Mouse (Mus musculus) stomach, embryonic 14.5 days (tissue): ENCODE measurements at regions not wholly inside any gene's neighbourhood (a gene's known extent, or its start where the extent isn't known, plus 50 kb on each side); places are given as distances from the start of the nearest gene placed in this dataset.
A peak's percentile ranks its signal among the peaks of the same experiment; 100 is the strongest.

ENCODE experiments used
- ATAC-seq: fragments of 200-750 bp; cut with Nextera tagmentation; 2 replicates; pipeline ENCODE4 v1.8.0; 2017; ENCODE audit warnings: low read depth, moderate TSS enrichment; ENCODE audit not compliant: insufficient number of reproducible peaks, insufficient read depth, low FRiP score
- H3K27ac ChIP-seq: fragments of 300-500 bp; sonication (generic); 2 replicates; pipeline ENCODE4 v1.5.1; 2014; ENCODE audit warnings: mild to moderate bottlenecking, low read length, moderate library complexity, mixed read lengths
- H3K27me3 ChIP-seq: fragments of 300-500 bp; sonication (generic); 2 replicates; pipeline ENCODE4 v1.6.1; 2014; ENCODE audit warnings: low read length, control low read depth, mixed read lengths; ENCODE audit not compliant: control insufficient read depth, insufficient read depth
- H3K36me3 ChIP-seq: fragments of 300-500 bp; sonication (generic); 2 replicates; pipeline ENCODE4 v1.6.1; 2014; ENCODE audit warnings: mild to moderate bottlenecking, control low read depth, low read length, moderate library complexity, mixed read lengths; ENCODE audit not compliant: control insufficient read depth, insufficient read depth
- H3K4me1 ChIP-seq: fragments of 300-500 bp; sonication (generic); 2 replicates; pipeline ENCODE4 v1.6.1; 2014; ENCODE audit warnings: low read length, control low read depth, mixed read lengths; ENCODE audit not compliant: control insufficient read depth, insufficient read depth
- H3K4me2 ChIP-seq: fragments of 300-500 bp; sonication (generic); replicated peaks from 2 replicates; pipeline ENCODE4 v1.6.1; 2014; ENCODE audit warnings: low read depth, low read length, control low read depth
- H3K4me3 ChIP-seq: fragments of 300-500 bp; sonication (generic); 2 replicates; pipeline ENCODE4 v1.5.1; 2014; ENCODE audit warnings: low read depth, low read length, control low read depth
- H3K9ac ChIP-seq: fragments of 300-500 bp; sonication (generic); replicated peaks from 2 replicates; pipeline ENCODE4 v1.6.1; 2014; ENCODE audit warnings: low read depth, mild to moderate bottlenecking, control low read depth, low read length, moderate library complexity, mixed read lengths
- H3K9me3 ChIP-seq: fragments of 300-500 bp; sonication (generic); 2 replicates; pipeline ENCODE4 v1.6.1; 2016; ENCODE audit warnings: low read depth, low read length, control low read depth; ENCODE audit not compliant: control insufficient read depth
- WGBS: fragments of 180-500 bp; shearing (Covaris S2); extraction: QIAGEN DNeasy Blood & Tissue Kit; methylation state at CpG from one replicate; pipeline ENCODE4 v1.1.7; 2014; 5-methylcytosine and 5-hydroxymethylcytosine counted together

GRCm38 (mm10) chr1:92386752-92387151 lies 86.9 kb downstream of the Ndufa10 start:
- Histone ChIP-seq H3K27me3 (no peaks in the 10 kb centered on the region), H3K4me1 (0 out of 2 replicates have a peak, but pooled peaks cover 4% of the 10 kb centered on the region)

GRCm38 (mm10) chr1:92384945-92385344 lies 88.7 kb downstream of the Ndufa10 start:
- no peak overlapping the region for H3K4me3 ChIP-seq
- no peak overlapping the region for H3K4me2 ChIP-seq
- H3K4me1 ChIP-seq = 0 out of 2 replicates have a peak, but pooled peaks cover 4% of the 10 kb centered on the region
- H3K9me3 ChIP-seq = no peaks in the 10 kb centered on the region
- no peak overlapping the region for H3K27ac ChIP-seq
- no peaks in the 10 kb centered on the region for H3K27me3 ChIP-seq
- H3K36me3 ChIP-seq = no peaks in the 10 kb centered on the region
- no peak overlapping the region for H3K9ac ChIP-seq
- ATAC-seq = no peak

More at GRCm38 (mm10) chr1:92386752-92387151, 86.9 kb downstream of the Ndufa10 start:
- H3K36me3 ChIP-seq = no peaks in the 10 kb centered on the region
- H3K9ac ChIP-seq = no peak overlapping the region
- ATAC-seq = no peak
- H3K4me2 ChIP-seq = no peak overlapping the region
- no peaks in the 10 kb centered on the region for H3K9me3 ChIP-seq
- H3K27ac ChIP-seq = no peak overlapping the region
- H3K4me3 ChIP-seq = no peak overlapping the region

- Histone ChIP-seq H3K36me3 (no peaks in the 10 kb centered on the region), H3K27me3 (no peaks in the 10 kb centered on the region), H3K9ac (no peak overlapping the region), H3K4me3 (no peak overlapping the region), H3K27ac (no peak overlapping the region), H3K4me1 (0 out of 2 replicates have a peak, but pooled peaks cover 6% of the 10 kb centered on the region), H3K9me3 (no peaks in the 10 kb centered on the region), H3K4me2 (no peak overlapping the region)
- ATAC-seq = no peak
- 68% methylated on average over 4 of the region's 4 CpGs for WGBS
These were observed 89.9 kb downstream of the Ndufa10 start for GRCm38 (mm10) chr1:92383749-92384148.

- no peak overlapping the region for H3K9ac ChIP-seq
- no peaks in the 10 kb centered on the region for H3K36me3 ChIP-seq
- H3K9me3 ChIP-seq = no peaks in the 10 kb centered on the region
- 0 out of 2 replicates have a peak, but pooled peaks cover 6% of the 10 kb centered on the region for H3K4me1 ChIP-seq
- no peak overlapping the region for H3K4me2 ChIP-seq
- no peak overlapping the region for H3K4me3 ChIP-seq
- ATAC-seq = no peak
- H3K27me3 ChIP-seq = no peaks in the 10 kb centered on the region
- H3K27ac ChIP-seq = peak overlapping the region; percentile 44; the same call in 1 of the 2 replicates
- 48% methylated on average over 3 of the region's 3 CpGs for WGBS
These were observed 94.2 kb downstream of the Ndufa10 start for GRCm38 (mm10) chr1:92379510-92379886.

- no peak overlapping the region for H3K4me2 ChIP-seq
- H3K4me1 ChIP-seq = 0 out of 2 replicates have a peak, but pooled peaks cover 5% of the 10 kb centered on the region
- ATAC-seq = peak; percentile 88; the same call in 1 of the 2 replicates
- no peaks in the 10 kb centered on the region for H3K9me3 ChIP-seq
- 52% methylated on average over 8 of the region's 8 CpGs for WGBS
- no peaks in the 10 kb centered on the region for H3K27me3 ChIP-seq
- H3K4me3 ChIP-seq = no peak overlapping the region
- H3K27ac ChIP-seq = peak overlapping the region; percentile 44; the same call in 1 of the 2 replicates
- H3K9ac ChIP-seq = no peak overlapping the region
- no peaks in the 10 kb centered on the region for H3K36me3 ChIP-seq
These were observed 94.7 kb downstream of the Ndufa10 start for GRCm38 (mm10) chr1:92378741-92379509.

- ATAC-seq = no peak
- Histone ChIP-seq H3K4me1 (peaks cover 11% of the 10 kb centered on the region; the same call in 1 of the 2 replicates), H3K9me3 (no peaks in the 10 kb centered on the region), H3K4me2 (no peak overlapping the region), H3K27me3 (no peaks in the 10 kb centered on the region), H3K27ac (no peak overlapping the region), H3K36me3 (no peaks in the 10 kb centered on the region), H3K9ac (no peak overlapping the region), H3K4me3 (no peak overlapping the region)
- WGBS = 61% methylated on average over 4 of the region's 4 CpGs
These were observed 97.2 kb downstream of the Ndufa10 start for GRCm38 (mm10) chr1:92376456-92376855.

GRCm38 (mm10) chr1:92372222-92372990 lies 101.3 kb downstream of the Ndufa10 start:
- Histone ChIP-seq H3K27me3 (no peaks in the 10 kb centered on the region), H3K9me3 (no peaks in the 10 kb centered on the region), H3K27ac (no peak overlapping the region), H3K4me2 (no peak overlapping the region), H3K9ac (no peak overlapping the region; the same call in 1 of the 2 replicates), H3K4me3 (no peak overlapping the region), H3K4me1 (peaks cover 13% of the 10 kb centered on the region; the same call in 1 of the 2 replicates), H3K36me3 (no peaks in the 10 kb centered on the region)
- 86% methylated on average over 5 of the region's 5 CpGs for WGBS
- ATAC-seq = no peak

GRCm38 (mm10) chr1:92371357-92371981 lies 102.2 kb downstream of the Ndufa10 start:
- no peaks in the 10 kb centered on the region for H3K36me3 ChIP-seq
- no peaks in the 10 kb centered on the region for H3K9me3 ChIP-seq
- H3K4me2 ChIP-seq = peak overlapping the region; percentile 26; the same call in 1 of the 2 replicates
- ATAC-seq = peak; percentile 39; the same call in 1 of the 2 replicates
- WGBS = 41% methylated on average over 11 of the region's 11 CpGs
- H3K27ac ChIP-seq = peak overlapping the region; percentile 15; the same call in 1 of the 2 replicates
- H3K27me3 ChIP-seq = no peaks in the 10 kb centered on the region
- H3K9ac ChIP-seq = no peak overlapping the region
- peaks cover 13% of the 10 kb centered on the region; the same call in 1 of the 2 replicates for H3K4me1 ChIP-seq
- no peak overlapping the region for H3K4me3 ChIP-seq
